Mouse (Mus musculus): ENCODE data around the gene Pnldc1.
A peak's percentile ranks its signal among the peaks of the same experiment; 100 is the strongest.
"Not testable (repeated sequence)": the region's sequence is repeated elsewhere in the genome, so short reads cannot be mapped to it uniquely, and the experiment has no call there.

The Pnldc1 gene

DNA sequence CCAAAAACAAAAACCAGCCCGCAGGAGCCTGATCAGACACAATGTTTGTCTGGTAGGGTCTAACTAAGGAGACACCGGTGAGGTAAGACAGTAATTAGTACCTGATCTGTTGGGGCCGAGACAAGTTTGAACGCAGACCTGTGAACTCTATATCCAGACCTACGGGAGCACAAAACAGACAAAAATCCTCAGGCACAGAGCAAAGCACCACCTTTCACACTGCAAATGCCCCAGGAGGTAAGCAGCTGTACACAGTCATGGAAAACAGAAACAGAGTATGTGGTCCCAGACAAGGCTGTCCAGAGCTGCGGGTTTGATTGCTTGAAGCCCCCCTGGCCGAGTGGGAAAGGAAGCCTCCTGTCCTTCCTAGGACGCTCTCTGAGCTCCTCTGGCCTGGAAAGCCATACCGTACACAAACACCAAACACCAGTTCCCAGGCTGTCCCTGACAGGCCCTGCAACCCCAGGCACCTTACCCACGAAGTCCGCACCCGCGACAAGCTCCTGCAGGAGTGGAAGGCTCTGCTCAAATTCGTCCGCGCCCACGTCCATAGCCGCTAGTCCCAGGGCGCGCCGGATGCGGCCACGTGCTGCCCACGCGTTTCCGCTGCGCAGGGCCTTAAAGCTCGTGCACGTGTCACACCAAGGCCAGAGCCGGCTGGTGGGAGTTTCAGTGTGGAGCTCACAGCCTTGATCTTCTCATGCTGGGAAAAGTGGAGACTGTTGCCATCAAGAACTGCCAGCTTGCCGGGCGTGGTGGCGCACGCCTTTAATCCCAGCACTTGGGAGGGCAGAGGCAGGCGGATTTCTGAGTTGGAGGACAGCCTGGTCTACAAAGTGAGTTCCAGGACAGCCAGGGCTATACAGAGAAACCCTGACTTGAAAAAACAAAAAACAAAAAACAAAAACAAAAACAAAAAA is at the start of gene Pnldc1:
Pnldc1 (minus strand) TSS at position 870 of the 920 bp plus-strand sequence.
- no peak for DNase-seq (ENCODE audit: low read depth, low spot score)

GRCm38 (mm10) chr17:12959377-12959776 is 49.3 kb upstream of the Pnldc1 start:
- not testable (repeated sequence) for DNase-seq (ENCODE audit: low read depth, low spot score)

DNA sequence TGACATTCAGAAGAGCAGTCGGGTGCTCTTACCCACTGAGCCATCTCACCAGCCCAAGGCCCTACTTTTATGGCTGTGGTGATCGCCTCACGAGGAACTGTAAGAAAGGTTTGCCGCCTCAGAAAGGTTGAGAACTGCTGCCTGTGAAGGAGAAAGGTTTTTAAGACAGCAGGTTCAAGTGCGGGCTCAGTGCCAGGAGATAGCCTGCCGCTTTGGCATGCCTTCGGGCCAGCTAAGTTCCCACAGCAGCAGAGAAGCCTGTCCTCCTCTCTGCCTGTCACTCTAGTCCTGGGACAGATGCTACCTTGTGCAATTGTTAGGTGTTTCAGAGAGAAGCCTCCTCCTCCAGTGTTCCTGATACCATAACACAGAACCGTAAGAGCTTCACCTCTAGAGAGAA is 46.6 kb upstream of the Pnldc1 start:
- DNase-seq (ENCODE audit: low read depth, low spot score), result no peak

GRCm38 (mm10) chr17:12949669-12950068 is 39.6 kb upstream of the Pnldc1 start:
- DNase-seq (ENCODE audit: low read depth, low spot score), result no peak

- DNase-seq (ENCODE audit: low read depth, low spot score), result no peak
These were observed 32.6 kb upstream of the Pnldc1 start for GRCm38 (mm10) chr17:12942459-12943162.

- DNase-seq (ENCODE audit: low read depth, low spot score), result no peak
These were observed 31.7 kb upstream of the Pnldc1 start for GRCm38 (mm10) chr17:12941543-12942260.

DNA sequence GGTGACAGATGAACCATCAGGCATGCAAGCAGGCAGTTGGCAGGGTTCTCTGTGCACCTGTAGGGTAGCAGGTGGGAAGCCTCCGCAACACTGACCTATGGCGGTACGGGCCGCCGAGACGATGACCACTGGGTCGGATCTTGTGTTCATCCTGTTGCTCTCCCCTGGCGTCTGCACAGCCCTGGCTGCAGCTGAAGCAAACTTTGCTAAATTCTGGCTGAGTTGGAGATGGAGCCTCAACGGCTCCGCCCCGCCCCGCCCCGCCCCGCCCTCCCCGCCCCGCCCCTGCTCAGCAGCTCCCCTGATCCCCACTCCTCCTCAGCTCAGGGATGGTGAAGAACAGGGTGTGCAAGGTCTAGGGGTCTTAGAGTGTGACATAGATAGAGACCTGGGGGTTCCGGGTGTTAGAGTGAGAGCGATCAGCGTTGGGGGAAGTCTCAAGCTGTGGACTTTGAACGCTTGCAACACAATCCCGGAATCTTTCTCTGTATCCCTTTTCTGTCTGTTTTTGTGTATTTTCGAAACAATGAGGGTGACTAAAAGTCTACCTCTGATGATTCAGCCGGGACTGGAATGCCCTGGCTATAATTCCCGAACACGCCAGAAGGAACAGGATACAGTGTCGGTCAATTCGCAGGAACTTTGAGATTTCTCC is 30.2 kb upstream of the Pnldc1 start, which contains the start of gene Acat3:
Acat3 (minus strand) TSS at position 450 of the 655 bp plus-strand sequence.
- no peak for DNase-seq (ENCODE audit: low read depth, low spot score)

- DNase-seq (ENCODE audit: low read depth, low spot score), result not testable (repeated sequence)
These were observed 29.5 kb upstream of the Pnldc1 start for GRCm38 (mm10) chr17:12939377-12940148.

DNA sequence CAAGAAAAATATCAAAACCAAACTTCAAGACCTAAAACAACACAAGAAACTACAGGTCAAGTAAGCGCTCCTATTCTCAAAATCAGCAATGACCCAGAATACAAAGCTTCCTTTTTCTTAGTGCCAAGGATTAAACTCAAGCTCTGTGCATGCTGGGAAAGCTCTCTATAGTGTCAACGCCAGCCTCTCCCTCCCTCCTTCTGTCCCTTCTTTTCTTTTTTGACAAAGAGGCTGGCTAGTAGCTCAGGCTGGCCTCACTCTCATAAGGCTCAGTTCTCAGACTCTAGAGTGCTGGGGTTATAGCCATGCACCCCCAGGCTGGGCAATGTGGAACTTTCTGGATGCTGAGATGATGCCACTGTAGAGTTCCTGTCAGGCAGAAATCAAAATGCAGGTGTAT is 28.0 kb upstream of the Pnldc1 start:
- DNase-seq (ENCODE audit: low read depth, low spot score), result no peak

GRCm38 (mm10) chr17:12937412-12937970 is 27.5 kb upstream of the Pnldc1 start:
- DNase-seq (ENCODE audit: low read depth, low spot score), result no peak

- DNase-seq (ENCODE audit: low read depth, low spot score), result no peak
These were observed 25.7 kb upstream of the Pnldc1 start for GRCm38 (mm10) chr17:12935719-12936118.

DNA sequence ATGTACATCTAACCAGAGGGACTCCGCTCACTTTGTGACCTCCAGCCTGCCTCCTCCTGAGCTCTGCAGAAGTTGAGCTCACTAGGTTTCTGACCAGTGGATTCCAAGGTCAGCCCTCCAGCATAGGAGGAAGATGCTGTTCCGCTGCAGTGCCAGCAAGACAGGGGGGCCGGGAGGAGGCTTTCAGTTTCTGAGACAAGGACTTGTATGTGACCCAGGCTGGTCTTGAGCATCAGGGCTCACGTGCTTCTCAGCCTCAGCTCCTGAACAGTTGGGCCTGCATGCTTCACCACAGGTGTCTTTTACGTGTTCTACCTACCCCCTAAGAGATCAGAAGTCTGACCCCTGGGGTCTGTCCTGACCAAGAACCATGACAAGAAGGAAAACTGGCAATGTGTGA is 21.5 kb upstream of the Pnldc1 start:
- DNase-seq (ENCODE audit: low read depth, low spot score), result not testable (repeated sequence)

DNA sequence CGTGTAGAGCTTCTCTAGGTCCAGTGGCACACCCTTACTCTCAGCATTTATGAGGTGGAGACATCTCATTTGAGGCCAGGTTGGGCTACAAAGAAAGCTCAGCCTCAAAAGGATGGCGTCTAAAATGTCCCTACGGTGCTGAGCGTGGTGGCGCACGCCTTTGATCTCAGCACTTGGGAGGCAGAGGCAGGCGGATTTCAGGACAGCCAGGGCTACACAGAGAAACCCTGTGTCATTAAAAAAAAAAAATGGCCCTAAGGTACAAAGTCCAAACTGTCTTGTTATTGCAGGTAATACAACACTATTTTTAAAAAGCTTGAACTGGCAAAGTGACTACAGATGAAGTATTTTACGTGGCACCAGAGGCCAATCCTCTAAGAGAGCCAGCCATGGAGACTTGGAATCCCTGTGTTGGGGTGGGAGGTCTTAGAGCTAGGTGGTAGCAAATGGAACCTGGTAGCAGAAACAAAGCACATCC is 15.7 kb upstream of the Pnldc1 start:
- DNase-seq (ENCODE audit: low read depth, low spot score), result no peak

DNA sequence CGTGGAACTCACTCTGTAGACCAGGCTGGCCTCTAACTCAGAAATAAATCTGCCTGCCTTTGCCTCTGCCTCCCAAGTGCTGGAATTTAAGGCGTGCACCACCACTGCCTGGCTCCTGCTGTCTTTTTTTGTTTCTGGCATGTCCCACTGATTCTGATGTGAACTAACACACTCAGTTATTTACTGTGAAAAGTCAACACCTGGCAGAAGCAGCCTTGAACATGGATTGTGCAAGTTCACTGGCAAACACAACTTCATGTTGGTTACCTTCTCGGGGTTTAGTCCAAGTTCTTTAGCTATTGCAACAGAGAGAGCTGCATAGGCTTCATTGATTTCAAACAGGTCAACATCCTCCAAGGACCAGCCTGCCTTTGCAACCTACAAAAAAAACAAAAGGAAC is 15.0 kb upstream of the Pnldc1 start:
- DNase-seq (ENCODE audit: low read depth, low spot score), result no peak

DNA sequence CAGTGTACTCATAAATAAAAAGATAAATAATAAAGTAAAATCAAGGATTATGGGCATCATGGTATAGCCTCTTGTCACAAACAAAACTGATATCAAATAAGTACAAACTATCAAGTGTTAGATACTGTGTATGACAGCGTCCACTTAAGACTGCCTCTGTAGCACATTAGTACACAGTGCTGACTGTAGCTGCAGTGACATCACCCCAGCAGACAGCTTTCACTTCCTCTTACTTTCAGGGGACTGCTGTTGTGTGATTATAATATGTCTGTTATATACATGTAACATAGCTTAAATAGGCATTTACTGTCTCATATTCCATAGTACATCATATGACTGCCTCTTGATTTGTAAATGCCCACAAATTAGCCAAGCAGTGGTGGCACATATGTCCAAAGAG is 11.0 kb upstream of the Pnldc1 start:
- no peak for DNase-seq (ENCODE audit: low read depth, low spot score)

DNA sequence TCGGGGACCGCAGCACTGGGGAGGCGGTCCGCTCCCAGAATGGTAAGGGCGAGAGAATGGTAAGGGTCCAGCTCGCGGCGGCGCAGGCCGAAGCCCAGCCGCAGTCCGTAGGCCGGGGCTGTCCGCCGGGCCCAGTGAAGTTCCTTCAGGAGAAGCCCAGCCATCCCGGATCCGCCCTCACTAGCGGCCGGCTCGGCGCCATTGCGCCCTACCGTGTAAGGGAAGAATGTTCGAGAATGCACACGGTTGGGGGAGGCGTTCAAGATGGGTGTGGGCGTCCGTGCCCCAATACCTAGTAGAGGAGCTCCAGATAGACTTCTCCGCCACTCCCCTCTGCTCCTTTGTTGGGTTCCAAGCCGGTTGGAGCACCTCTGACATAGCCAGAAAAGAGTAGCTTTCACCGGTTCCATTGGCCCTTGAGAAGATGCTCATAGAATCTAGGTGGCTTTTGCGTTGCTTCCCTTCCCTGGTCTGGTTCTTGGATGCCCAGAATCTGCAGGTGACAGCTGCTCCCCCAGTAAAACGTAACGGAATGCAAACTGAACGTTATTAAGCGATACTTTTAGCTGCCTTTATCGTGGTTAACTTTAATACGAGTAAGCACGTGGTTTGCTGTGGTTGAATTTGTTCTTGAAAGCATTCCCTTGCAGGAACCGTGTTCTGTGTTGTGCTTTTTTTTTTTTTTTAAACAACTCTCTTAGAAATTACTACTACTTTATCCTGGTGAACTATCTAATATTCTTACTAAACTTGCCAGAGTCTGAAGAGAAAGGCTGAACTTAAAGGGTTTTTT is 6.8 kb upstream of the Pnldc1 start:
- peak; percentile 65 for DNase-seq (ENCODE audit: low read depth, low spot score)

GRCm38 (mm10) chr17:12915881-12916583 is 6.0 kb upstream of the Pnldc1 start, which contains the start of gene Mrpl18:
Gene Mrpl18 (minus strand): TSS chr17:12916345.
- peak; percentile 98 for DNase-seq (ENCODE audit: low read depth, low spot score)

- DNase-seq (ENCODE audit: low read depth, low spot score), result no peak
These were observed 5.5 kb upstream of the Pnldc1 start, which contains the start of gene Tcp1 for GRCm38 (mm10) chr17:12915488-12915880. Gene Tcp1 (plus strand): TSS chr17:12915701.

DNA sequence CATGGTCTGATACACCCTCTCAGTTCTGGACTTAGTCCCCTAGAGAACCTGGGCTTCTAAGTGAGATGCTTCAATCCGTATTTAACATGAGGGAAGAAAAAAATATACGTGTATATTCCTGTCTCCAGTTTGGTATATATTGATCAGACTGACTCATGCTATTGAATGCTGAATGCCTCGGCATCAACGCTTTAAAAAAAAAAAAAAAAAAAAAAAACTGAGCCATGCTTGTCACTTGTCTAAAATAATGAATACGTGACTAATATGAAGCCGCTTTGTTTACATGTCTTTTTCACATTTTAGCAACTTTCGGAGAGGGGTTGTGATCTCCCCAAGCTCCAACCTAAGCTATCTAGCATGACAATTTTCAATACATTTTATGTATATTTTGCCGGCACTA is 361 bp upstream of the Pnldc1 start:
- DNase-seq (ENCODE audit: low read depth, low spot score), result no peak
